Mouse (Mus musculus) heart, adult 2 months (tissue): ENCODE measurements around the gene Fbxo9. TPM values are rescaled to one million over a fixed set of nuclear protein-coding genes. Genes with fewer than 3 reads are reported as not detected.
A peak's percentile ranks its signal among the peaks of the same experiment; 100 is the strongest.

Experiments
- DNase-seq, 2 experiments: peaks; one replicate each; pipeline ENCODE4 v3.0.0; 2021
- H3K27ac ChIP-seq: fragments of 200-600 bp; 2 replicates; pipeline ENCODE4 v1.8.1; 2022
- H3K27me3 ChIP-seq: fragments of 200-500 bp; 2 replicates; pipeline ENCODE4 v1.6.1; 2012; ENCODE audit warnings: mild to moderate bottlenecking, low read length, inconsistent platforms, mixed read lengths; ENCODE audit not compliant: control insufficient read depth, insufficient read depth
- H3K36me3 ChIP-seq: fragments of 200-500 bp; 2 replicates; pipeline ENCODE4 v1.6.1; 2012; ENCODE audit warnings: low read length, inconsistent platforms; ENCODE audit not compliant: control insufficient read depth, insufficient read depth
- H3K4me1 ChIP-seq: fragments of 200-500 bp; 2 replicates; pipeline ENCODE4 v1.6.1; 2011; ENCODE audit warnings: low read length; ENCODE audit not compliant: control insufficient read depth, insufficient read depth
- H3K4me3 ChIP-seq: fragments of 200-600 bp; 2 replicates; pipeline ENCODE4 v1.8.1; 2022
- H3K79me2 ChIP-seq: fragments of 200-500 bp; replicated peaks from 2 replicates; pipeline ENCODE4 v1.6.1; 2012; ENCODE audit warnings: mild to moderate bottlenecking, inconsistent platforms, low read length, moderate library complexity, mixed read lengths; ENCODE audit not compliant: control insufficient read depth, insufficient read depth
- H3K9ac ChIP-seq: fragments of 200-500 bp; 2 replicates; pipeline ENCODE4 v1.6.1; 2012; ENCODE audit warnings: low read depth, mild to moderate bottlenecking, control low read depth, inconsistent platforms, low read length, mixed read lengths
- CTCF ChIP-seq: fragments of 200-600 bp; IDR thresholded peaks from 2 replicates; pipeline ENCODE4 v1.8.1; 2022; ENCODE audit warnings: antibody characterized with exemption, mild to moderate bottlenecking, moderate library complexity
- EP300 ChIP-seq: fragments of 200-500 bp; IDR thresholded peaks from 2 replicates; pipeline ENCODE4 v1.6.1; 2011; ENCODE audit warnings: low read depth, low read length, control low read depth; ENCODE audit not compliant: insufficient read depth
- POLR2A ChIP-seq: fragments of 200-500 bp; IDR thresholded peaks from 2 replicates; pipeline ENCODE4 v1.6.1; 2011; ENCODE audit warnings: mild to moderate bottlenecking, low read depth, low read length, control low read depth; ENCODE audit not compliant: insufficient read depth
- WGBS: fragments of 180-500 bp; shearing (Covaris S2); methylation state at CpG from one replicate; pipeline ENCODE4 v1.1.7; 2018; 5-methylcytosine and 5-hydroxymethylcytosine counted together
- intact Hi-C: fragments of 180-260 bp; cut with DNase I; formaldehyde crosslinking; loops from one replicate; pipeline ENCODE4 v1.15.1; 2025
- polyA plus RNA-seq: library from polyadenylated mRNA; depleted of rRNA; stranded (reverse); fragments of >200 nt; gene quantifications from 2 replicates; pipeline ENCODE4 v1.2.3, GENCODE M21; 2012
- total RNA-seq, 2 experiments: library from RNA; stranded (reverse); gene quantifications; 2 replicates each; pipeline ENCODE4 v1.2.3; 2021

The Fbxo9 gene
- total and polyA plus RNA-seq, 3 experiments, result 34.4 to 69.5 (median 40.6) TPM

DNA sequence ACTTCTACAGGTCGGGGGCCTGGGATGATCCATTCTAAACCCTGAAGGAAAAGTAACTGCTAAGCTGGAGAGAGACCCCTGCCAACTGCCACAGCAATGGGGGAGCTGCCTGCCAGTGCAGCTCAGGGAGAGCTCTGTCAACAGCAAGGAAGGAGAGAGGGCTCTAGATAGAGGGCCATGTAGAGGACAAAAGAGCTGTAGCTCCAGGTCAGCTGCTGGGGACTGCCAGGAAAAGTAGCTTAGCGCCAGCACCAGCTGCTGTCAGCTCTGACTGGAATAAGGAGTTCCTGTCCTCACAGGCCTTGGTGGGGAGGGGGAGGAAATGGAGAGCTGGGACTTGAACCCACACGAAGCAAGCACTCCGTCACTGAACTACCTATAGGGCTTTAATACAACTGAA is 20.3 kb downstream of the Fbxo9 start:
- Histone ChIP-seq H3K27me3 (no peaks in the 10 kb centered on the region), H3K27ac (peak overlapping the region; percentile 69), H3K4me3 (no peak overlapping the region), H3K79me2 (no peaks in the 10 kb centered on the region), H3K9ac (no peak overlapping the region), H3K4me1 (peaks cover 9% of the 10 kb centered on the region), H3K36me3 (peaks cover 6% of the 10 kb centered on the region)
- peak; percentile 32 to 46 for DNase-seq
- TF ChIP-seq POLR2A, result no peak
- no peak for TF ChIP-seq CTCF
- no peak for TF ChIP-seq EP300
- intact Hi-C loops, result no loop called here
- WGBS, result 43% methylated on average over 4 of the region's 4 CpGs

DNA sequence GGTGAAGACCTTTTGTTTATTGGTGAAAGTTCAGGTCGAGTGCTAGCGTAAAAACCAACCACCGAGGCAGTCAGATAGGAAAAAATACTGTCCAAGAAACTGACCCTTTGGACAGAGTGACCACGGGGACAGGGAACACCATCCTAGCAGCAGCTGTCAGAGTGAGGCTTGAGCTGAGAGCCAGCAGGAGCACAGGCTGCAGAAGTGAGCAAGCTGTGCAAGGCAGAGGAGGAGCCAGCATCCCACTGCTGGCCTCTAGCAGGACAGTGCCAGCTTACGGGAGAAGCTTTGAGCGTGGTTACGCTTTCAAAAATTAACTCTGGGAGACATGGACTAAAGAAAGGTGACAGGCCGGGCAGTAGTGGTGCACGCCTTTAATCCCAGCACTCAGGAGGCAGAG is 21.1 kb downstream of the Fbxo9 start:
- H3K36me3 ChIP-seq, result peaks cover 6% of the 10 kb centered on the region
- H3K27ac ChIP-seq, result peak overlapping the region; percentile 69; the same call in 1 of the 2 replicates
- TF ChIP-seq POLR2A (no peak), CTCF (no peak), EP300 (no peak)
- intact Hi-C loops, result no loop called here
- no peak for DNase-seq
- no peaks in the 10 kb centered on the region for H3K79me2 ChIP-seq
- H3K4me1 ChIP-seq, result peaks cover 9% of the 10 kb centered on the region
- no peak overlapping the region for H3K9ac ChIP-seq
- no peaks in the 10 kb centered on the region for H3K27me3 ChIP-seq
- H3K4me3 ChIP-seq, result no peak overlapping the region
- WGBS, result 89% methylated on average over 9 of the region's 9 CpGs

DNA sequence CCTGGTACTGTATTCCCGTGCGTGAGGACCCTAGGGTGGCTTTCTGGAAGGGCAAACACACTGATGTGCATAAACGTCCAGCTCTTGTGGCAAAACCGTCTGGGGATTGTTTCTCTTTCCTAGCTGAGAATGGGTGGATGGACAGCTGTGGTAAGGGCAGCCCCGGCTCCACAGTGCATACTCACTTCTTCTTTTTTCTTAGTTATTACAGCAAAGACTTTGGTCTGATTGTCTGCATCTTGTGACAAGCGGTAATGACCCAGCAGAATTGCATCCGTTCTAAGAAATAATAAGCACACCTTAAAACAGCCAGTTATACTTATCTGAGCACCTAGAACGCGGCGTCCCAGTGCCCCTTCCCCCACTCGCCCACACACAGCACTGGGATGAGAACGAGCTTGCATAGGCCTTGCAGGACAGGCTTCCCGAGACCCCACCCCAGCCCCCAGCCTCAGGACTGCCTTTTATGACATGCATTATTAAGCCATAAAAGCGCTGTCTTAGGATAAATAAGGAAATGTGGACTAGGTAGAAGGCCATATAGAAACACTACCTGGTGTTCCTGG is 23.1 kb downstream of the Fbxo9 start:
- no peak overlapping the region for H3K4me3 ChIP-seq
- peaks cover 9% of the 10 kb centered on the region for H3K4me1 ChIP-seq
- H3K79me2 ChIP-seq, result no peaks in the 10 kb centered on the region
- peaks cover 8% of the 10 kb centered on the region for H3K36me3 ChIP-seq
- H3K9ac ChIP-seq, result no peak overlapping the region
- no peak for DNase-seq
- no peak for TF ChIP-seq CTCF
- no peak for TF ChIP-seq EP300
- no peak for TF ChIP-seq POLR2A
- H3K27me3 ChIP-seq, result no peaks in the 10 kb centered on the region
- intact Hi-C loops, result no loop called here
- WGBS, result 84% methylated on average over 14 of the region's 14 CpGs
- H3K27ac ChIP-seq, result no peak overlapping the region

- WGBS, result 89% methylated on average over 4 of the region's 4 CpGs
- H3K27ac ChIP-seq, result no peak overlapping the region
- peaks cover 4% of the 10 kb centered on the region for H3K36me3 ChIP-seq
- H3K79me2 ChIP-seq, result no peaks in the 10 kb centered on the region
- H3K27me3 ChIP-seq, result no peaks in the 10 kb centered on the region
- no peak for DNase-seq
- H3K9ac ChIP-seq, result no peak overlapping the region
- peaks cover 6% of the 10 kb centered on the region for H3K4me1 ChIP-seq
- TF ChIP-seq POLR2A (no peak), CTCF (no peak), EP300 (no peak)
- H3K4me3 ChIP-seq, result no peak overlapping the region
- intact Hi-C loops, result no loop called here
Measured at GRCm38 (mm10) chr9:78084341-78084740, 24.5 kb downstream of the Fbxo9 start.

- H3K36me3 ChIP-seq, result peaks cover 2% of the 10 kb centered on the region
- no peaks in the 10 kb centered on the region for H3K4me1 ChIP-seq
- H3K27ac ChIP-seq, result no peak overlapping the region
- H3K4me3 ChIP-seq, result no peak overlapping the region
- WGBS, result 86% methylated on average over 7 of the region's 7 CpGs
- H3K79me2 ChIP-seq, result no peaks in the 10 kb centered on the region
- intact Hi-C loops, result no loop called here
- no peak for TF ChIP-seq CTCF
- TF ChIP-seq EP300, result no peak
- no peak for TF ChIP-seq POLR2A
- no peak overlapping the region for H3K9ac ChIP-seq
- no peaks in the 10 kb centered on the region for H3K27me3 ChIP-seq
- DNase-seq, result no peak
Measured at GRCm38 (mm10) chr9:78081835-78082234, 27.0 kb downstream of the Fbxo9 start.

- H3K36me3 ChIP-seq, result peaks cover 2% of the 10 kb centered on the region; the same call in 1 of the 2 replicates
- no peak overlapping the region for H3K4me3 ChIP-seq
- DNase-seq, result no peak
- TF ChIP-seq CTCF (peak; percentile 39), POLR2A (no peak), EP300 (no peak)
- H3K4me1 ChIP-seq, result no peaks in the 10 kb centered on the region
- no peak overlapping the region for H3K9ac ChIP-seq
- 22% methylated on average over 2 of the region's 2 CpGs for WGBS
- H3K79me2 ChIP-seq, result no peaks in the 10 kb centered on the region
- intact Hi-C loops, result no loop called here
- no peaks in the 10 kb centered on the region for H3K27me3 ChIP-seq
- no peak overlapping the region for H3K27ac ChIP-seq
Measured at GRCm38 (mm10) chr9:78078240-78078639, 30.6 kb downstream of the Fbxo9 start.
